Mouse (Mus musculus): Measurements from ENCODE around the gene Cdc6.
"Not testable (repeated sequence)": the region's sequence is repeated elsewhere in the genome, so short reads cannot be mapped to it uniquely, and the experiment has no call there.

The Cdc6 gene

GRCm38 (mm10) chr11:98931513-98932292 is 24.1 kb downstream of the Cdc6 start:
- DNase-seq (ENCODE audit: low read depth, low spot score): no peak

- no peak for DNase-seq (ENCODE audit: low read depth, low spot score)
Measured at GRCm38 (mm10) chr11:98932293-98933091, 24.9 kb downstream of the Cdc6 start.

DNA sequence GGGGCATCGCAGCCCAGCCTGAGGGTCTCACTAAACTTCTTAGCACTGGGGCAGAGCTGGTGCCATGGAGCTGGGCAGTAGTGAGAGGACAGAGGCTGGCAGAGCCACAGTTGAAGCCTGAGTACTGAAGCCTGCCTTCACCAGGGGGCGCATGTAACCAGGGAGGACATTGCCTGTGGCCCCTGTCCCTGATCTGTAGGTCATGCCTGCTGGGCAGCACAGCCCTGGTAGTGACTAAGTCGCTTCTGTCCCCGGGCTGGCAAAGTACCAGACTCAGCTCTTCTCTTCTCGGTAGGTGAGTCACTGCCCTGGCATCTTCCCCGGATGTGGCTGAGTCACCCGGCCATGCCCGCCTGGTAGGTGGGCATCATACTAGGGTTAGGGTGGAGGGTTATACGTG is 25.6 kb downstream of the Cdc6 start:
- DNase-seq (ENCODE audit: low read depth, low spot score): no peak

DNA sequence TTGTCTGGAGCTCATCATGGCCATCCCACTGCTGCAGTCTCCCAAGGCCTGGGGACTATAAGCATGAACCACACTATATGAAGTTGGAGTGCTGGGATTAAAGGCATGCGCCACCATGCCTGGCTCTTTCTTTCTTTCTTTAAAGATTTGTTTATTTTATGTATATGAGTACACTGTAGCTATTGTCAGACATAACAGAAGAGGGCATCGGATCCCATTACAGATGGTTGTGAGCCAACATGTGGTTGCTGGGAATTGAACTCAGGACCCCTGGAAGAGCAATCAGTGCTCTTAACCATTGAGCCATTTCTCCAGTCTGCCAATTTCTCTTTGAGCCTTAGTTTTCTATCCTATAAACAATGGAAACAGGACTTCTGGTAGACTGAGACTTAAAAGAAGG is 26.2 kb downstream of the Cdc6 start:
- DNase-seq (ENCODE audit: low read depth, low spot score): not testable (repeated sequence)

GRCm38 (mm10) chr11:98934367-98934766 is 26.8 kb downstream of the Cdc6 start:
- no peak for DNase-seq (ENCODE audit: low read depth, low spot score)

DNA sequence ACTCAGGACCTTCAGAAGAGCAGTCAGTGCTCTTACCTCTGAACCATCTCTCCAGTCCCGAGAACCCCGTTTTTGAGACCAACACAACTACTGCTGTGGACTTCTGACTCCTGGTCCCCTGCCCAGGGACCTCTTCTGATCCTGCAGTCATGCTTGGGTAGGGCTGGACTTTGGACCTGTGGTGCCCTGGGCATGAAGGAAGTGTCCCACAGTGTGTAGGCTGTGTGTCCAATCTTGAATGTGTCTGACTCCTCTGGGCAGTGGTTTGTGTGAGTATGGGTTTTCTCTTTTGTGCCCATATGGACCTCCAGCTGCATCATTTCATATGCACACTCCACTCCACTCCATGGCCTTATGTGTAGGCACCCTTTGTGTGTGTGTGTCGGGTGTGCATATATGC is 27.5 kb downstream of the Cdc6 start:
- DNase-seq (ENCODE audit: low read depth, low spot score): no peak

DNA sequence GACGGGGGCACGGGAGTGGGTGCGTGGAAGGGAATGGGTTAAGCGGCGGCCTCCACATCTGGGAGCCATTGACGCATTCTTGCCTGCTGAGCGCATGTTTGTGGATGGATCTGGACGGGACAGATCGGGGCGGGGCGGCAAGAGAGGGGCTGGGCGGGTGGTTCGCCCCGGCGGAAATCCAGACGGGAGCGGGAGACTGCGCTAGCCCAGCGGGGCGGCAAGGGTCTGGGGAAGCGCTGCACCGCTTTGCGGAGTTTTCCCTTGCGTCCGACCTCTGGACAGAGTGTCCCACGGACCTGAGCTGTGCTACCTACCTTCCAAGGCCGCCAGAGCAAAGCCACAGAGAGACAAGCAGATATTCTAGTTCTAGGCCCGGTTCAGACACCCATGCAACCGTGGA is 28.6 kb downstream of the Cdc6 start:
- DNase-seq (ENCODE audit: low read depth, low spot score): no peak

GRCm38 (mm10) chr11:98936606-98937409 is 29.2 kb downstream of the Cdc6 start:
- DNase-seq (ENCODE audit: low read depth, low spot score): no peak

DNA sequence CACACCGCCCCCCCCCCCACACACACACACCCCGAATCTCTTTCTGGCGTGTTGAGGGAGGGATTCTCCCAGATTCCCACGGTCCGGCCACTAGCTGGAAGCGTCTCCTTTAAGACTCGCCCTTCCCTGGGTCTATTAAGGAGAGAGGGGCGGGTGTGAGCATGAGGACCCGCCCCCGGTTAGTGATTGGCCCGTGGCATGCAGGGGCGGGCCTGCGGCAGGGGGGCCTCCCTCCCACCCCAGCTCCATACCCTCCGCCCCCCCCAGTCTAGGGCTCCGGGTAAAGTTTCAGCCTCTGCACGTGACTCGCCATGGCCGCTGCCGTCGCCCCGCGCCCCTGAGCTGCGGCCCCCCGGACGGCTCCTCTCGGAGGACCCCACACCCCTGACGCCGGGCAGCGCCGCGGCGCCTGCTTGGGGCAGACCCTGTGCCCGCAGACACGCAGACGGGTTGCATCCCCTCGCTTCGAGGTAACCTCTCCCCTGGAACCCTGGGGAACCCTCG is 29.9 kb downstream of the Cdc6 start:
- DNase-seq (ENCODE audit: low read depth, low spot score): no peak

DNA sequence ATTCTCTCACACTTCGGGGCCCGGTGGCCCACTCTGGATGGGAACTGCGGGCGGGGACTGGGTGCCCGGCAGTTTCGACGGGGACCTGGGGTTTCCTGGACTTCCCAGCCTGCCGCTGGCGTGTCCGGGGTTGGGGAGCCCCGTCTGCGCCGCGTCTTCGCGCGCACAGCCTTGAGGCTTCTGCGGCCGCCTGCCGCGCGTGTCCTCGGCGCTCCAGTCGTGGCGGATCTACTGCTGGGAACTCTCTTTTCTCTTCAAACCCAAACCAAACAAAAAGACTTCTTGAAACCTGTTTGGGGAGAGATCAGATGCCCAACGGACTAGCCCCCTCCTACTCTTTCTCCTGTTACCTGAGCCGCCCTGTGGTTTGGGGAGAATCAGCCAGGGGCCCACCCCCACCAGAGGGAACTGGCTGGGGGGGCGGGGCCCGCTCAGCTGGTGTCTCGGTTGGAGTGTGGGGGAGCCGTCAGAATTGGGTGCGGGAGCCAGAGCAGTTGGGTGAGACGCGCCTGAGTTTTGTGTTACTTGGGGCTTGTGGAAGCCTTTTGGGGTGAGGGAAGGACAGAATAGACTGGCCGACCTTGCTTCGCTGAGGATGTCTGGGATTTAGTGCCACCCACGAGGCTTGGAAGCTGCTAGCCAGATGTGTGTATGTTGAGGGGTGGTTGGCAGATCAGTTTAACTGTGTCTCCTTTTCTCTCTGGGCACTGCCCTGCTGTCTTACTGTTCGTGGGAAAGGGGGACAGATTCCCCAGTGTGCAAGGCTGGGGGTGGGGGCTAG is 30.5 kb downstream of the Cdc6 start:
- DNase-seq (ENCODE audit: low read depth, low spot score): no peak

DNA sequence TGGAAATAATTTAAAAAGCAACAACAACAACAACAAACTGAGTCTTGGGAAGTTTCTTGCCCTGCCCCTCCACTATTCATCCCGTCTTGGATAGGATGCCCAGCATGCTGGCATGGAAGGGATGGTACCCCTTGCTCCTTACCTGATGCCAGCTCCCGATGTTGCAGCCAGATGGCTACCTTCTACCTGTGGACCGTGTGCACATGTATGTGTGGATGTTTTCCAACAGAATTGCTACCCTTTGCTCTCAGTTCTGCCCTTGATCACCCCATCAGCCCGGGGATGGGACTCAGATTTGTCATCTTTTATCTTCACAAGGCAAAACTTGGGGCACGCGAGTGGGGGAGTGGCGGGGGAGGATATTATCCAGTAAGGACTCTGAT is 31.1 kb downstream of the Cdc6 start:
- DNase-seq (ENCODE audit: low read depth, low spot score): no peak

DNA sequence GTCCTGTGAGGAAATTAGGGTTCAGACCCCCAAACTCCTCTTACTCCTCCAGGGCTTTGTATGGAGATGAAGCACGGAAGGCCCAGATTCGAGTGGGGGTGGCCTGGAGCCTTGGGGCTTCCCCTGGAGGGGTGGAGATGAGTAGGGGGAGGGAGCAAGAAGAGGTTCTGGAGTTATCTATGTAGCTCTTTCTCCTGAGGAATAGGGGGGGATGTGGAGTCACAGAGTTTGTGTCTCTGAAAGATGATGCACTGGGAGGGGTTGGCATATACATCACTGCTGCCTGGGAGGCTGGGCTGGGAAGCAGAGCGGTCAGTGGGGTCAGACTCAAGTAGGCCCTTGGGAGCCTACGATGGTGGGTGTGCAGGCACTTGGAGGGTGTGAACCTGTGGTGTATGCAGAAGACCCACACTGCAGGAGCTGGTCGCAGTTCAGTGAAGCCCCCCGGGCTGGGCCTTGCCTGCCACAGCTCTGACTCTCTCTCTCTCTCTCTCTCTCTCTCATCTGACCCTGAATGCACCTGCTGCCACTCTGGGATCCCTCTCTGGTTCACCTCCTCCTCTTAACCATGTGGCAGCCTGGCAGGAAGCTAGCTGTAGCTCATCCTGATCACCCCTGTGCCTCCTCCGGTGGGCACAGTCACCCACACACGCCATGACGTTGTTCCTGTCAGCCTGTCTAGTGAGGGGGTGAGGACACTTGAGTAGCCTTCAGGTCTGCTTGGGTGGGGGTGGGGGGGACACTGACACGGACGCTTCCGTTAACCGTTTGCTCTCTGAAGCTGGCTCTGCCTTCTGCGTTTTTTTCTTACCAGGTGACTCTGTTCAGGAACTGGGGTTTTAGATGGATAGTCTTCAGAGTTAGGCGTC is 31.7 kb downstream of the Cdc6 start:
- DNase-seq (ENCODE audit: low read depth, low spot score): no peak

GRCm38 (mm10) chr11:98939953-98940641 is 32.5 kb downstream of the Cdc6 start:
- no peak for DNase-seq (ENCODE audit: low read depth, low spot score)

DNA sequence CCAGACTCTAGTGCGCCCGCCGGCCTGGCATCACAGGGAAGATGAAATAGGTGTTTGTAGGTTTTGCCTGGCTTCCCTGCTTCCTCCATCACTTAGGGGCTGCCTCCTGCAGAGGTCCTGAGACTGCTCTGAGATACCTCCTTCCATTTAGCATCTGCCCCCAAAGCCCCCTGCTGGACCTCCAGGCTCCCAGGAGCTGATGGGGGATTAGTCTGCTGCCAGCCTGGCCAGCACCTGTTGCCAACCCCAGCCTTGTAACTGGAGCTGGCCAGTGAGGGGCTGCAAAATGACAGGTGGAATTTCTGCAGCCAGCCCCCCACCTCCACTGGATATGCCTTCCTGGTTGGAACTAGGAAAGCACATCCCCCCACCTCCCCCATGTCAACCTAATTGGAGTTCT is 33.2 kb downstream of the Cdc6 start:
- no peak for DNase-seq (ENCODE audit: low read depth, low spot score)

- no peak for DNase-seq (ENCODE audit: low read depth, low spot score)
Measured at GRCm38 (mm10) chr11:98941341-98941825, 33.8 kb downstream of the Cdc6 start.

DNA sequence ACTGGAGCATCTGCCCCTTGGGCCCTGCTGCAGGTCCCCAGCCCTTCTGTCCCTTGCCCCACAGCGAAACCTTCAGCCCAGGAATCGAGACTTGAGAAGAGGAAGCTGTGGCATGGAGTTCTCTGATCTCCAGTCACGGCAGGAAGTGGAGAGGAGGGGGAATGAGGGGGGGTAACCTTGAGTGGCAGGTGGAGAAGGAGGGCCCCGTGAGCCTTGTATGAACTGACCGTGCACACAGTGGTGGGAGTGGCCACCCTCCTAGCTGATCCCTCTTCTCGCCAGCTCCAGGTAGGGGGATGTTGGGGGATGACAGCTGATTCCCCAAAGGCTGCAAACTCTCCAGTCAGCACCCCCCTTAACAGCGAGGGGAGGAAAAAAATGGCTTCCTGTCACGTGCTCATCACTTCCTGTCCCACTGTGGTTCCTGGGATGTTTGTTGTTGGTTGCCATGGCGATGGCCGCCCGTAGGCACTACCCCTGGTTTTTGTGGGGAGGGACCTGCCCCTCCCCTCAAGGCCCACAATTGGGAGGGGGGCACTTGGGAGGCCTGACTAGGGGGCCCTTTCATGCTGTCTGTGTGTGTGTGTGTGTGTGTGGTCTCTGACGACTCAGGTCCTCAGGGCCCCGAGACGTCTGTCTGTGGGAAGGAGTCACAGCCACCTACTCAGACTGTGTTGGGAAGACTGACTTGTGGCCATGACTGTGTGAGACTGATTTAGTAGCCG is 34.4 kb downstream of the Cdc6 start:
- no peak for DNase-seq (ENCODE audit: low read depth, low spot score)

- DNase-seq (ENCODE audit: low read depth, low spot score): no peak
Measured at GRCm38 (mm10) chr11:98942555-98942922, 34.9 kb downstream of the Cdc6 start.

GRCm38 (mm10) chr11:98942923-98943641 is 35.5 kb downstream of the Cdc6 start:
- no peak for DNase-seq (ENCODE audit: low read depth, low spot score)

Data from brain, embryonic 18.5 days (tissue).